Mouse (Mus musculus): ENCODE data around the gene Nfkbil1.

The Nfkbil1 gene

DNA sequence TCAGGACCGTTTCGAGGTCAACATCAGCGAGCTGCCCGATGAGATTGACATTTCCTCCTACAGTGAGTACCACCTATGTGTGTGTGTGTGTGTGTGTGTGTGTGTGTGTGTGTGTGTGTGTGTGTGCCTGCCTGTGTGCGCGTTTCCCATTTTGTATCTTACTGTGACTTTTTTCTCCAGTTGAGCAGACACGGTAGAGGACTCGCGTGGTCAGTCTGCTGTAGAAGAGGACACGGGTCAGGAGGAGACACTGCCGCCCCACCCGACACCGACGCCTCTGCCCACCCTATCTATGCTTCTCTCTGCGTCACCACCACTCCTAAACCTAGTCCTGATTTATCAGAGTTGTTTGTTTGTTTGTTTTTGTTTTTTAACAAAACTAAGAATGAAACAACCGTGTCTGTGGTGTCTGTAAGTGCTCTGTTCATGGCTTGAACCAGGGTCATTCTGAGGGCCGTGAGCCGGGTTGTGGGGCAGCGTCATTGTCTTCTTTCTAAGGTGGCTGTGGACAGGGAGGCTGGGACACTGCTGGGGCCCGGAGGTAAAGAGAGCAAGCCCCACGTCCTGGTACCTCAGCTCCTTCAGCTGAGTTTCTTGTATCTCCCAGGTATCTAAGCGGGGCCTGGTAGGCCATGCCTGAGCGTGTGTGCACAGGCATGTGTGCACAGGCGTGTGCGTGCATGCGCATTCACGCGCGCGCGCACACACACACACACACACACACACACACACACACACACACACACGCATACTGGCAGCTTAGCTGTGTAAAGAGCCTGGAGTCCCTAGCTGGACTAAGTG is 17.9 kb upstream of the Nfkbil1 start:
- no peak for DNase-seq

GRCm38 (mm10) chr17:35252619-35253292 is 17.2 kb upstream of the Nfkbil1 start:
- DNase-seq = no peak

DNA sequence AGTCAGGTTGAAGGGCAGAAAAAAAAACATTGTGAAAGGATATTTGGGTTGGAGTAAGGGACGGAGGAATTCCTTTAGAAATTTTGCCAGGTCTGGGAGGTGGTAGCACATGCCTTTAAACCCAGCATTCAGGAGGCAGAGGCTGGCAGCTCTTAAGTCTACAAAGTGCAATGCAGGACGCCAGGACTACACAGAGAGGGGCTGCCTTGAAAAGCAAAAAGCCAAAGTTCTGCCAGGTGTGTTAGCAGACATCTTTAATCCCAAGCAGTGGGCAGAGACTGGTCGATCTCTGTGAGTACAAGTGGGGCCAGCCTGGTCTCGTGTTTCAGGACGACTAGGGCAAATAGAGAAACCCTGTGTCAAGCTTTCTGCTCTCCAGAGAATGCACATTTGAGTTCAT is 16.4 kb upstream of the Nfkbil1 start:
- no peak for DNase-seq

DNA sequence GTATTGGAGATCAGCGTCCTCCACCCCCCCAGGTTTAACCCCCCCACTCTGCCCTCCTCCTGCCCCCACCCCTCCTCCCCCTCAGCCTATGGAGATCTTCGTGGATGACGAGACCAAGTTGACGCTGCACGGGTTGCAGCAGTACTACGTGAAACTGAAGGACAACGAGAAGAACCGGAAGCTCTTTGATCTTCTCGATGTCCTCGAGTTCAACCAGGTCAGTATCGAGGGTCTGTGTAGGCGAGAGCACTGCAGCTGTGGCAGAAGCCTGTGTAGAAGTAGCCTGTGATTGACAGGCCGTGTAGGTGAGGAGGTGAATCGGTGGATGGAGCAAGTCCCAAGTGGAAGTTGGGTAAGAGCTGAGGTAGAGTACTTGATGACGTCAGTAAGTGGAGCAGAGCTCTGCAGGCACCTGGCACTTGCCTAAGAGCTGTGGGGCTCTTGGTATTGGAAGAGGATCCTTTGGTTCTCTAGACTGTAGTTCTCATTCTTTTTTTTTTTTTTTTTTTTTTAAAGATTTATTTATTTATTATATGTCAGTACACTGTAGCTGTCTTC is 15.6 kb upstream of the Nfkbil1 start:
- no peak for DNase-seq

DNA sequence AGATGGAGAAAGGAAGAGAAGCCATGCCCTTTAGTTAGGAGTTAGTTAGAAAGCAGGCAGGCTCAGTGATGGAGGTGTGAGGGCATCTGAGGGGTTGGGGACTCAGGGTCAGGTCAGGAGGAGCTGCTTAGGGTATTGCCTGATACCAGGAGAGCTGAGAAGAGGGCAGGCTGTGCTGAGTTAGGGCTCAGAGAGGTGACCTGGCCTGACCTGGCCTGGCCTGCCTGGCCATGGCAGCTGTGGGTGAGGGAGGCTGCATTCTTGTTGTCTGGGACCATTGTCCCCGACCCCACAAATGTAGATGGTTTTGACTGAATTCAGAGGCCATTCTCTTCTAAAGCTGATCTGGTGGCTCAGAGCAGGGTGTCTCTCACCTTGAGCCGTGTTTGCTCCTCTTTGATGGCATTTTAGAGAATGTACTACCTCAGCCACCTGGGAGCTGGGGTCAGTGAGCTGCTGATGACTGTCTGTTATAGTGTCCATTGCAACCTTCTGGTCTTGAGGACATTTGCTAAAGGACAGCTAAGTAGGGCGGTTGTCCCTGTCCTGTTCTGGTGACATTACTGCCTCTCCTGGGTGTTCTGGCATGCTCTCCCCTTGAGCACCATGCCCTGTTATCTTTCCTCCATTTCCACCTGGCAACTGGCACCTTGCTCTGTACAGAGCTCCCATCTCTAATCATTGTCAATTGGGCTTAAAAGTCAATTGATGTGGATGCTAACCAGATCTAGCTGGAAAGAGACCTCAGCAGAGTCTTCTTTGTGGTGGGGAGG is 14.9 kb upstream of the Nfkbil1 start:
- DNase-seq = no peak

DNA sequence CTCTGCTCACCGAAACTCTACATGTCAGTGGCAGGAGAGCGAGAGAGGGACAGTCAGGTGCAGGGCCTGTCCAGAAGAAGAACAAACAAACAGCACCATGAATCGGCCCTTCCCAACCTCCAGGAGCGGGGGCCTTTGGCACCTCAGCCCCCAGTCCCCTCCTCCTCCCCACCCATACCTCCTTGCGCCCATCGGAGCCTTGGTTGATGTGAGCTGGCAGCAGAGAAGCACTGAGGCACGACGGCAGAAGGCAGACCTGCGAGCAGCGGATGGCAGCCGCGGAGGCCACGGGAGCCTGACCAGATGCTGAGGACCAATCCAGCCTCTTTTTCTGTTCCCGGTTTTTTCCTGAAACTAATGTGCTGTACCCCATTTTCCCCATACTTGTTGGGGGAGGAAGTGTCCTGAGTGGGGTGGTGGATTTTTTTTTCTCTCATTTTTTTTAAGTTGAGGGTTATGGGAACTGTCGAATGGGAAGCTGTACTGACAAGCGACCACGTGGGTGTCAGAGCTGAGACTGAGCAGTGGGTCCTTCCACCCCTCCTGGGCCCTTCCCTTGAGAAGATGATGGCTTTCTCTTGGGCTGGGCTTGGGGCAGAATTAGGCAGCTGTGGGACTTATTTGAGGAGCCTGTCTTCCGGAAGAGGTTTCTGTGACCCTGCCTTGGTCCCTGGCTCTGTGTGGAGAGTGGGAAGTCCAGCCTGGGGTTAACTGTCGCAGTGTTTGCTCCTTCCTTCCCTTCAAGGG is 14.0 kb upstream of the Nfkbil1 start:
- no peak for DNase-seq

DNA sequence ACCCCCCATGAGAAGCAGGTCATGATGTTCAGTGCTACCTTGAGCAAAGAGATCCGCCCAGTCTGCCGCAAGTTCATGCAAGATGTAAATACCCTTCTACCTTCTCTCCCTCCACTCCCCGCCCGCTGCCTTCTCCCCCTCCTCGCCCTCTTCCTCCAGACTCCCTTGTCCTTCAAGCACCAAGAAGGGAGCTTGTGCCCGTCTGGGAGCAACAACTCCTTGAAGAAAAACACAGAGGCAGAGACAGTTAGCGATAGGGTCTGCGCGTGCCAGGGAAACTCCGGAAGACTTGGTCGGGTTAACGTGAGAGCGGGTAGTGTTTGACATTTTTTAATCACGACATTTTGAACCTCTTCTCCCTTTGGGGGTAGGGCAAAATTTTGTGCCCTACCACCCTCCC is 13.4 kb upstream of the Nfkbil1 start:
- DNase-seq = no peak

DNA sequence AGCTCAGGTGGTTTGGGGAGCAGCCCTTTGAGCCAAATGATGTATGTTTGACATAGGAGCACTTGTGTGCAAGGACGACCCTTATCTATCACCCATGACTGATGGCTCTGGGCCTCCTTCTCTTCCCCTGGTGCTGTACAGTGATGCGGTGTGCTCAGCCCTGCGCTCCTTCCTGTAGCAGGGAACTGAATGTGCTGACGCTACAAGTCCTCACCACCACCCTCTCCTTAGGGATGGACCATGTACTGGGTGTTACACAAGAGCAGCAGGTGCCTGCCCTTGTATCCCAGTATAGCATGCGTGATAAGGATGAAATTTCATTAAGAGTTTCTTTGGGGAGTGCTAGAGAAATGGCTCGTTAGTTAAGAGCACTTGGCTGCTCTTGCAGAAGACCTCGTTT is 11.6 kb upstream of the Nfkbil1 start:
- DNase-seq = no peak

DNA sequence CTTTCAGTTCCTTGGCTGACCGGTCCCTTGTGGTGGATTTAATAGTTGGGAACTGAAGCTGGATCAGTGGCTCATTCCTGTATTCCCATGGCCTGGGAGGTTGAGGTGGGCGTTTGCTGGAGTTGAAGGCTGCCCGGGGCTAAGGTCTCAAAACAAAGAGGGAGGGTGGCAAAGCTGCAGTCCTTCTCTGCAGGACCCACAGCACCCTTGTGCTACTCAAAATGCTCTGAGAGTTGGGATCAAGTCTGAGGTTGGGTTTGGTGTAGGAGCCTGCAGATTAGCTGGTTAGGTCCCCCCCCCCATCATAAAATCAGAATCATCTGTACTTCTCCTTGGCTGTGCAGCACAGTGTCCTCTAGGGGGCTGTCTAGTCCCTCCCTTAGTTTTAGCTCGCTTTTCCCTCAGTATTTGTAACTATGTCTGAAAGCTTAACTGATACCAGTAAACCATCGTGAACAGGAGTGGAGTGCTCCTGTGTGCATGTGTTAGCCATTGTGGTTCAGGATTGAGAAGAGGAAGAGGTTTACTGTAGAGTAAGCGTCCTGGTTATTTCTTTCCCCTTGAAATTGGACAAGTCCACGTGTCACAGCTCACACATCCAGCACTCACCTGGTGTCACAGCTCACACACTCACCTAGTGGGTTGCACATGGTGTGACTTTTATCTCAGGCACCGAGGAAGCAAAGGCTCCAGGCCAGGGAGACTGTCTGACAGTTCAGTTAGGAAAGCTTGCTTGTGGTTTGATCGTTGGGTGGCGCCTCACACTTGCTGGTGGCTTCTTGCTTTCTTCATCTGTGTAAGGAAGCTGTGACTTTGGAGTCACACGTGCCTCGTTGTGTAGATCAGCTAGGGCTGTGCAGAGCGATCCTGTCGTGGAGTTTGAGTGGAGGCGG is 10.4 kb upstream of the Nfkbil1 start:
- peak; percentile 47 for DNase-seq

DNA sequence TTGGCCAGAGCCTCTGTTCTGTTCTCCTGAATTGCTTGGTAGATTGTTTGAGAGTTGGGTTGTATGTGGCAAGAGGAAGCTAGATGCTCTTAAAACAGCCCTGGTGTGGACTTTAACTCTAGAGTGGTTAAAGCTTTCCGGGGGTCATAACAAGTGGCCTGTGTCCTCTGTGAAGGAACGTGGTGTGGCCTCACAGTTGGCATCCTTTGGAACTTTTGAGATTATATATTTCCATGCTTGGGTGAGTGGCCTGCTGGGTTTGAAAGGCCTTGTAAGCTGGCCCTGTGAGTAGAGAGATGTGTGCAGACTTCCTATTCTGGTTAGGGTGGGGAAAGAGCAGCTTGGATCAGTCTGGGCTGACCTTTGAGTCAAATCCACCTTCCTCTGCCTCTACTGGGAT is 9.4 kb upstream of the Nfkbil1 start:
- DNase-seq = no peak

DNA sequence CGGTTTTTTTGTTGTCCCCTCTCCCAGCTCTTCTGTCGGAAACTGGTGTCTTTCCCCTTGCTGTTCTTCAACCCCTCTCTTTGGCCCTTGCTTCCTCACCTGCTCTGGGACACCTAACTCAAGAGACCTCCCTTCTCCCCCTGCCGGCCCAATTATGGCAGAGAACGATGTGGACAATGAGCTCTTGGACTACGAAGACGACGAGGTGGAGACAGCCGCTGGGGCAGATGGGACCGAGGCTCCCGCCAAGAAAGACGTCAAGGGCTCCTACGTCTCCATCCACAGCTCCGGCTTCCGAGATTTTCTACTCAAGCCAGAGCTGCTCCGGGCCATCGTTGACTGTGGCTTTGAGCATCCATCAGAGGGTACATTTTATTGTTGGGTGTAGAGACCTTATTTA is 7.5 kb upstream of the Nfkbil1 start:
- DNase-seq = peak; percentile 49

DNA sequence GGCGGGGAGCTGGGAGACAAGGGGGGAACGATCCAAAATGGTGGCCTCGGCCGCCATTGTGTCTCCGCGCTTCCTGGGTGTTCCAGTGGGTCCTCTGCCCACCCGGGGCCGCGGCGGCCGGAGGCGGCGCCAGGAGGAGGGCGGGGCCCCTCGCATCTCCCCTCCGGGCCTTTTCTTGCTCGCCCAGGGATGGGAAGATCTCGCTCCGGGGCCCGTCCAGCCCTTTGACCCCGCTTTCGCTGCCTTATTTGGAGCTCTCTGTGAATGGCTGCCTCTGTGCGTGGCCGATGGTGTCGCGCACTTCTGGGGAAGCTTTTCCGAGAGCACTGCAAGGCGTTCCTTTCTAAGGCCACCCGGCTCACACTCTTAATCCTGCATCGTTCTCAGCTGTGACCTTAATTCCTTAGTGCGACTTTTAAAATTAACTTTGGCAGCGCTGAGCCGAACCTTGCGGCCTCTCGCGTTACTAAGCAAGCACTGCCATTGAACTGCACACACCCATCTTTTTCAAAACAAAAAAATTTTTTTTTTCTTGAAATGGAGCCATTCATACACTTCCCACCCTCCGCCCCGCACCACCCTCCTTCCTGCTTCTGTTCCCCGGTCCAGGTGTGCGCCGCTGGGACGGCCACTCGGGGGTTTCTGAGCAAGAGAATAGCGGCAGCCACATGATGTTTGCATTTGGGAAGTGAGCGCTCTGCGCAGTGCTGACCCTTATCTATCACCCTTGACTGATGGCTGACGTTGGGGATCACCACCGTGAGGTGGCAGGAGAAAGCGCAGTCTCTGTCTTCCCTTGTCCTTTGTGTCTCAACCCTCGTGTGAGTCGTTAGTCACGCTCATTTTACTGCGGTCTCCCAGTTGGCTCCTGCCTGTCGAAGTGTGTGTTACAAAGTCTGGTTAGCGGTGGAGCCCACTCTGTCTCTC is 6.7 kb upstream of the Nfkbil1 start:
- DNase-seq = peak; percentile 64

GRCm38 (mm10) chr17:35241305-35242014 is 5.9 kb upstream of the Nfkbil1 start, which contains the start of gene Ddx39b:
Gene Ddx39b (plus strand): TSS chr17:35241746.
- peak; percentile 97 for DNase-seq

- DNase-seq = peak; percentile 39
Observed at GRCm38 (mm10) chr17:35240384-35241304, 5.1 kb upstream of the Nfkbil1 start.

- DNase-seq = no peak
Observed at GRCm38 (mm10) chr17:35239700-35240099, 4.1 kb upstream of the Nfkbil1 start.

DNA sequence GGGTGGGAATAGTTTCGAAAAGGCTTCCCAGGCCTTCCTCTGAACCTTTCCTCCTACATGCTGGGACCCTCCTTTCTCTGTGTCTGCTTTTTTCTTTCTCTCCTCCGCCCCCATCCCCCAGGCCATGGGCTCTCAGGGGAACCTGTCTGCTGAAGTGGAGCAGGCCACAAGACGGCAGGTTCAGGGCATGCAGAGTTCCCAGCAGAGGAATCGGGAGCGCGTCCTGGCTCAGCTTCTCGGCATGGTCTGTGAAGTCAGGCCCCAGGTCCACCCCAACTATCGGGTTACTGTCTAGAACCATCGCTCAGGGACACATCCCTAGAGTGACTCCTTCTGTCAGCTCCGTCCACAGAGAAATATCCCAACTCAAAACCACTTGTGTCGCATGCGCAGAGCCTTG is 1.9 kb upstream of the Nfkbil1 start:
- no peak for DNase-seq

GRCm38 (mm10) chr17:35236996-35237395 is 1.4 kb upstream of the Nfkbil1 start:
- no peak for DNase-seq

DNA sequence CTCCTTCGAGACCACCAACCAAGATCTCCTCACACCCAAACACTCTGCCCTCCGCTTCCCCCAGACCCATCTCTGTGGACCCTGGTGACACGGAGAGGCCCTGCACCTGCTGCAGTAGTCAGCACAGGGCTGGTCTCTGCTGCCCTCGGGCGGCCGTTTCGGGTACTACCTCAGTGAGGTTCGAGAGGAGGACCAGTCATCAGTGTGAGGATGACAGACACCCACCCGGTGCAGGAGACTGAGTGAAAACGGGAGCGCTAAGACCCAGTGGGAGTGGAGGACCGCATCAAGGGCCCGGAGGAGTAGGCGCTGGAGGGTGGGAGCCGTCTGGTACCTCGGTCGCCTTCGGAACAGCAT is 776 bp upstream of the Nfkbil1 start:
- peak; percentile 99 for DNase-seq

DNA sequence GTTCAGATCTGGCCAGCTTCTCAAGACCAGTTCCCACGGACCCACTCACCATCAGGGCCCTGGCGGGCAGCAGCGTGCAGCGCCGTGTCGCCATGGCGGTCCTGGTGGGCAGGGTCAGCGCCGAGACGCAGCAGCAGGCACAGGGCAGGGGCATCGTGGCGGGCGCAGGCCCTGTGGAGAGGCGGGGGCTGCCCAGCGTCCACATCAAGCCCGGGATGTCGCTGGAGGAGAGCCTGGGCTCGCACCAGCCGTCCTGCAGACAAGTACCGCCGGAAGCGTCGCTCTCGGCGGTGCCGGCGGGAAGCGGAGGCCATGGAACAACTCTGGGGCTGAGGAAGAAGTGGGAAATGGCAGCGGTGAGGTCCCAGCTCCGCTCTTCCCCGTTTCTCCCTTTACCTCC is 689 bp downstream of the Nfkbil1 start:
- peak; percentile 61 for DNase-seq

Data from thymus, postnatal 14 days (tissue).